Mouse (Mus musculus) spleen, adult 2 months (tissue): ENCODE results near the gene Gm20403. TPM values are rescaled to one million over a fixed set of nuclear protein-coding genes. Genes with fewer than 3 reads are reported as not detected.
"Not testable (repeated sequence)": the region's sequence is repeated elsewhere in the genome, so short reads cannot be mapped to it uniquely, and the experiment has no call there.

Source experiments
- DNase-seq, 2 experiments: peaks; one replicate each; pipeline versions ENCODE4 v3.0.0 to v3.0.0-alpha.2; 2012 to 2021; ENCODE audit warnings: low spot score in 2 of 2, low read depth in 1 of 2
- H3K27ac ChIP-seq: fragments of 200-500 bp; 2 replicates; pipeline ENCODE4 v1.5.1; 2012; ENCODE audit warnings: low read length, inconsistent platforms; ENCODE audit not compliant: insufficient read depth
- H3K27me3 ChIP-seq: fragments of 200-500 bp; 2 replicates; pipeline ENCODE4 v1.6.1; 2012; ENCODE audit warnings: mild to moderate bottlenecking, moderate library complexity, low read length, inconsistent platforms; ENCODE audit not compliant: control insufficient read depth, insufficient read depth
- H3K36me3 ChIP-seq: fragments of 200-500 bp; 2 replicates; pipeline ENCODE4 v1.6.1; 2012; ENCODE audit warnings: mild to moderate bottlenecking, low read length, inconsistent platforms; ENCODE audit not compliant: control insufficient read depth, insufficient read depth
- H3K4me1 ChIP-seq: fragments of 200-500 bp; 2 replicates; pipeline ENCODE4 v1.6.1; 2011; ENCODE audit warnings: inconsistent platforms; ENCODE audit not compliant: control insufficient read depth, insufficient read depth, insufficient read length
- H3K4me3 ChIP-seq: fragments of 200-500 bp; 2 replicates; pipeline ENCODE4 v1.5.1; 2011; ENCODE audit warnings: mild to moderate bottlenecking, inconsistent platforms; ENCODE audit not compliant: insufficient read depth, insufficient read length; ENCODE audit errors: extremely low read depth
- CTCF ChIP-seq: fragments of 200-500 bp; IDR thresholded peaks from 2 replicates; pipeline ENCODE4 v1.5.1; 2011; ENCODE audit warnings: mild to moderate bottlenecking, inconsistent platforms; ENCODE audit not compliant: insufficient read depth, insufficient read length, insufficient replicate concordance; ENCODE audit errors: extremely low read depth
- POLR2A ChIP-seq: fragments of 200-500 bp; IDR thresholded peaks from 2 replicates; pipeline ENCODE4 v1.6.1; 2011; ENCODE audit warnings: low read depth, low read length, inconsistent platforms
- WGBS: fragments of 180-500 bp; shearing (Covaris S2); methylation state at CpG from one replicate; pipeline ENCODE4 v1.1.7; 2018; 5-methylcytosine and 5-hydroxymethylcytosine counted together
- polyA plus RNA-seq: library from polyadenylated mRNA; depleted of rRNA; stranded (reverse); fragments of >200 nt; gene quantifications from 2 replicates; pipeline ENCODE4 v1.2.3, GENCODE M21; 2012

Gene Gm20403
- polyA plus RNA-seq, 1 experiment: not detected

DNA sequence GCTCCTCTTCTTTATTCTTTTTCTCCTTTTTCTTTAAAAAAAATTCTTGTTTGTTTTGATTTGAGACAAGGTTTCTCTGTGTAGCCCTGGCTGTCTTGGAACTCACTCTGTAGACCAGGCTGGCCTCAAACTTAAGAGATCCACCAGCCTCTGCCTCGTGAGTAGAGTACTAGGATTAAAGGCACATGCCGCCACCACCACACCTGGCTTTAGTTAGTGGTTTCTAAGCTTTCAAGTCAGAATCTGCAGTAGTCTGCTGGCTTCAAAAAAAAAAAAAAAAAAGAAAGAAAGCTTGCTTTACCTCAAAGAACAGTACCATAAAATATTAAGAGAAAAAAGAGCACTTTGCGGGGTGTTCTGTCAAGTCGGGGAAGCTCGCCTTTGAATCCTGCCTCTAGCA is 29.1 kb upstream of the Gm20403 start:
- no peak overlapping the region for H3K4me3 ChIP-seq
- WGBS: 70% methylated on average over 5 of the region's 5 CpGs
- TF ChIP-seq POLR2A (no peak), CTCF (no peak)
- no peak for DNase-seq
- peaks cover 20% of the 10 kb centered on the region for H3K4me1 ChIP-seq
- H3K27ac ChIP-seq: no peak overlapping the region
- no peaks in the 10 kb centered on the region for H3K27me3 ChIP-seq
- H3K36me3 ChIP-seq: no peaks in the 10 kb centered on the region

GRCm38 (mm10) chr12:55013626-55014398 is 27.5 kb upstream of the Gm20403 start, which contains the start of gene Baz1a:
Gene Baz1a, minus strand, starts transcription at chr12:55014348.
- H3K4me3 ChIP-seq: no peak within 1 kb of the TSS
- no peaks in the 10 kb centered on the region for H3K36me3 ChIP-seq
- H3K27ac ChIP-seq: no peak within 1 kb of the TSS
- H3K27me3 ChIP-seq: no peaks in the 10 kb centered on the region
- H3K4me1 ChIP-seq: peaks cover 12% of the 10 kb centered on the region
- no peak for DNase-seq
- 96% methylated on average over 6 of the region's 6 CpGs for WGBS
- TF ChIP-seq POLR2A: no peak
- TF ChIP-seq CTCF: no peak

GRCm38 (mm10) chr12:55013031-55013430 is 26.7 kb upstream of the Gm20403 start:
- WGBS: 73% methylated on average over 1 of the region's 1 CpGs
- DNase-seq: no peak
- Histone ChIP-seq H3K27ac (no peak overlapping the region), H3K27me3 (no peaks in the 10 kb centered on the region), H3K4me1 (peaks cover 7% of the 10 kb centered on the region; the same call in 1 of the 2 replicates), H3K4me3 (no peak overlapping the region), H3K36me3 (no peaks in the 10 kb centered on the region)
- TF ChIP-seq POLR2A: no peak
- no peak for TF ChIP-seq CTCF

DNA sequence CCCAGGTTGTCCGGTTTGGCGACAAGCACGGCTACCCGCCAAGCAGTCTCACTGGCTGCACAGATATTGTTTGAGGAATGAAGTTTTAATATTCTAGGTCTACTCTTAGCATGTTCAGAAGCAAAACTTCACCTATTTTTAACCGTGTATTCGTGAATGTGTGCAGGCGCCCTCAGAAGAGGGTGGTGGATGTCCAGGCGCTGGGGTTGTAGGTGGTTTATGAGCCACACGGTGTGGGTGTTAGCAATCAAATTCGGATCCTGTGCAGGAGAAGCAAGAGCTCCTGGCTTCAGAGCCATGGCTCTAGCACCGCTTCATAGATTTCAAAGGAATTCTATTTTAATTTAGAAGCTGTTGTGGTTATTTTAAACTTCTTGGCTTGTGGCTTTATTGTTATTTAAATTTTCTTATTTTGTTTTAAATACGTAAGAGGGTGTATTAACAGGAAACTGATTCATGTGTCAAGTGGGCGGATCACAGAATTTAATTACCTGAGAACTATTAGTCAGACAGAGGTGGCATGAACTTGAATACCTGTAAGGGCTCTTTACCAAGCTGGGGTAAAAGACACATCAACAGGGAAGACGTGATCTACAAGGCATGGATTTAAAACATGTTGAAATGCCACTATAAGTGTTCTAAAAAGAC is 21.2 kb upstream of the Gm20403 start:
- Histone ChIP-seq H3K4me1 (no peaks in the 10 kb centered on the region), H3K36me3 (no peaks in the 10 kb centered on the region), H3K27ac (no peak overlapping the region), H3K4me3 (no peak overlapping the region), H3K27me3 (no peaks in the 10 kb centered on the region)
- WGBS: 83% methylated on average over 14 of the region's 14 CpGs
- TF ChIP-seq POLR2A (no peak), CTCF (no peak)
- DNase-seq: no peak

DNA sequence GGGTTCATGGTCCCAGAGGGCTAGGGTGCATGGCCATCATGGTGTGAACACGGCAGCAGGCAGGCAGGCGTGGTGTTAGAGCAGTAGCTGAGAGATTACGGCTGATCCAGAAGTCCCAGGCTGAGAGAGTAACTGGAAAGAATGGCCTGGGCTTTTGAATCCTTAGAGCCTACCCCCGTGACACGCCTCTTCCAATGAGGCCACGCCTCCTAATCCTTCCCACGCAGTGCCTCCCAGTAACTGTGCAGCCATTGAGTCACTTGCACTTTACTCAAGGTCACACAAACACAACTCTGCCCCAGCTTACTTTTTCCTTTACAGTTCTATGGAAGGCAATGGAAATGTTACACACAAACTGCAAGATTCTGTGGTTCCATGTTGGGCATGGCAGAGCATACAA is 19.7 kb upstream of the Gm20403 start:
- DNase-seq: no peak
- H3K4me3 ChIP-seq: no peak overlapping the region
- TF ChIP-seq CTCF (no peak), POLR2A (no peak)
- H3K27me3 ChIP-seq: no peaks in the 10 kb centered on the region
- no peaks in the 10 kb centered on the region for H3K4me1 ChIP-seq
- no peak overlapping the region for H3K27ac ChIP-seq
- H3K36me3 ChIP-seq: no peaks in the 10 kb centered on the region
- 95% methylated on average over 7 of the region's 7 CpGs for WGBS

DNA sequence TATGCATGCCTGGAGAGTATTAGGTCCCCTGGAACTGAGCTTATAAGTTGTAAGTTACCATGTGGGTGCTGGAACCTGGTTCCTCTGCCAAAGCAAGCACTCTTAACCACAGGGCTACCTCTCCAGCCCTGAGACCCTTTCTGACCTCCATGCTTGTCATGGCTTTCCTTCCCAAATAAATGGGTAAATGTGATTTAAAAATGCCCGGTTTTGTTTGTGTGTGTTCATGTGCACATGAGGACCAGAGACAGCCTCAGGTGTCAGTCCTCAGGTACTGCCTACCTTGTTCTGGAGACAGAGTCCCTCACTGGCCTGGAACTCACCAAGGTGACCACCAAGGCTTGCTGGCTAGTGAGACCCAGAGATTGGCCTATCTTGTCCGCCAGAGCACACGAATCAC is 18.1 kb upstream of the Gm20403 start:
- DNase-seq: no peak
- WGBS: 91% methylated on average over 3 of the region's 3 CpGs

DNA sequence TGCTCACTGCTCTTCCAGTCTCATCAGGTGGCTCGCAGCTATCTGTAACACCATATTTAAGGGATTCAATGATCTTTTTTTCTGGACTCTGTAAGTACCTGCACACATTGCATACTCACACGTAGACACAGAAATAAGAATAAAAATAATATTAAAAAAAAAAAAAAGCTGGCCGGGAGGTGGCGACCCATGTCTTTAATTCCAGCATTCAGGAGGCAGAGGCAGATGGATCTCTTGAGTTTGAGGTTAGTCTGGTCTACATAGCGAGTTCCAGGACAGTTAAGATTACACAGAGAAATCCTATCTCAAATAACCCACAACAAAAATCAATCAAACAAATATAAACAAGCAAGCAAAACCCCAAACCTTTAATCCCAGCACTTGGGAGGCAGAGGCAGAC is 17.5 kb upstream of the Gm20403 start:
- DNase-seq: no peak
- no peak for TF ChIP-seq CTCF
- TF ChIP-seq POLR2A: no peak
- WGBS: 87% methylated on average over 5 of the region's 5 CpGs

More for the DNA sequence above, 18.1 kb upstream of the Gm20403 start:
- H3K36me3 ChIP-seq: no peaks in the 10 kb centered on the region
- H3K27me3 ChIP-seq: no peaks in the 10 kb centered on the region
- H3K4me3 ChIP-seq: no peak overlapping the region
- TF ChIP-seq CTCF: no peak
- TF ChIP-seq POLR2A: no peak
- peaks cover 3% of the 10 kb centered on the region; the same call in 1 of the 2 replicates for H3K4me1 ChIP-seq
- H3K27ac ChIP-seq: no peak overlapping the region

DNA sequence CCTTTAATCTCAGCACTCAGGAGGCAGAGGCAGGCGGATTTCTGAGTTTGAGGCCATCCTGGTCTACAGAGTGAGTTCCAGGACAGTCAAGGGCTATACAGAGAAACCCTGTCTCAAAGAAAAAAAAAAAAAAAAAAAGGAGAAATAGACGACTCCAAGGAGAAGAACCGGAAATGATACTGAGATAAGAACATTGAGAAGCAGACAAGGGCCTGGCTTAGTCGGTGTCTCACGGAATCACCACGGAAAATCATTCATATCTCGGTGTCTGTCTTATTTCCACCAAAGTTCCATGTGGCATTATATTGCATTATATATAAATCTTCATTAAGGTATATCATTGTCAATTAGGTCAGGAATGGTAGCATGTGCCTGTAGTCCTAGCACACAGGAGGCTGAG is 16.2 kb upstream of the Gm20403 start:
- not testable (repeated sequence) for H3K27me3 ChIP-seq, H3K36me3 ChIP-seq, H3K27ac ChIP-seq, H3K4me3 ChIP-seq, DNase-seq
- peaks cover 11% of the 10 kb centered on the region; the same call in 1 of the 2 replicates for H3K4me1 ChIP-seq
- 73% methylated on average over 7 of the region's 7 CpGs for WGBS

More for the DNA sequence above, 17.5 kb upstream of the Gm20403 start:
- Histone ChIP-seq H3K27ac (no peak overlapping the region), H3K36me3 (no peaks in the 10 kb centered on the region), H3K4me1 (peaks cover 3% of the 10 kb centered on the region; the same call in 1 of the 2 replicates), H3K27me3 (no peaks in the 10 kb centered on the region), H3K4me3 (no peak overlapping the region)
